Mouse (Mus musculus) liver, embryonic 11.5 days (tissue): ENCODE results near the gene Epn1. TPM values are rescaled to one million over a fixed set of nuclear protein-coding genes. Genes with fewer than 3 reads are reported as not detected.

Experiments
- ATAC-seq: fragments of 200-750 bp; cut with Nextera tagmentation; replicated peaks from 2 replicates; pipeline ENCODE4 v1.8.0; 2017; ENCODE audit warnings: moderate number of reproducible peaks, mild to moderate bottlenecking, moderate TSS enrichment, moderate library complexity; ENCODE audit not compliant: low FRiP score
- DNase-seq: peaks from one replicate; pipeline ENCODE4 v3.0.0-alpha.2; 2017; ENCODE audit warnings: low spot score
- H3K27ac ChIP-seq: fragments of 300-500 bp; sonication (generic); 2 replicates; pipeline ENCODE4 v1.5.1; 2014; ENCODE audit warnings: mild to moderate bottlenecking, low read depth, low read length, control low read depth
- H3K27me3 ChIP-seq: fragments of 300-500 bp; sonication (generic); replicated peaks from 2 replicates; pipeline ENCODE4 v1.6.1; 2014; ENCODE audit warnings: low read length, mixed read lengths; ENCODE audit not compliant: control insufficient read depth, insufficient read depth
- H3K36me3 ChIP-seq: fragments of 300-500 bp; sonication (generic); 2 replicates; pipeline ENCODE4 v1.6.1; 2014; ENCODE audit warnings: mild to moderate bottlenecking, low read length, moderate library complexity, mixed read lengths; ENCODE audit not compliant: control insufficient read depth, insufficient read depth
- H3K4me1 ChIP-seq: fragments of 300-500 bp; sonication (generic); replicated peaks from 2 replicates; pipeline ENCODE4 v1.6.1; 2014; ENCODE audit warnings: low read length, mixed read lengths; ENCODE audit not compliant: control insufficient read depth, insufficient read depth
- H3K4me2 ChIP-seq: fragments of 300-500 bp; sonication (generic); 2 replicates; pipeline ENCODE4 v1.6.1; 2014; ENCODE audit warnings: mild to moderate bottlenecking, control low read depth, moderate library complexity
- H3K4me3 ChIP-seq: fragments of 300-500 bp; sonication (generic); 2 replicates; pipeline ENCODE4 v1.5.1; 2014; ENCODE audit warnings: low read depth, low read length, control low read depth
- H3K9ac ChIP-seq: fragments of 300-500 bp; sonication (generic); 2 replicates; pipeline ENCODE4 v1.6.1; 2014; ENCODE audit warnings: low read depth, low read length, control low read depth
- H3K9me3 ChIP-seq: fragments of 300-500 bp; sonication (generic); 2 replicates; pipeline ENCODE4 v1.6.1; 2016; ENCODE audit warnings: low read length, inconsistent platforms, mixed read lengths; ENCODE audit not compliant: control insufficient read depth
- WGBS: fragments of 180-500 bp; shearing (Covaris S2); extraction: QIAGEN DNeasy Blood & Tissue Kit; methylation state at CpG from one replicate; pipeline ENCODE4 v1.1.7; 2014; 5-methylcytosine and 5-hydroxymethylcytosine counted together
- polyA plus RNA-seq: library from polyadenylated mRNA; unstranded; fragments of >200 nt; fragmentation: Nextera tagmentation; extraction: Ambion mirVana; gene quantifications from 2 replicates; pipeline ENCODE4 v1.2.1, GENCODE M21; 2014

Epn1 gene
- polyA plus RNA-seq, 1 experiment from 2014 or later = 88.9 TPM

DNA sequence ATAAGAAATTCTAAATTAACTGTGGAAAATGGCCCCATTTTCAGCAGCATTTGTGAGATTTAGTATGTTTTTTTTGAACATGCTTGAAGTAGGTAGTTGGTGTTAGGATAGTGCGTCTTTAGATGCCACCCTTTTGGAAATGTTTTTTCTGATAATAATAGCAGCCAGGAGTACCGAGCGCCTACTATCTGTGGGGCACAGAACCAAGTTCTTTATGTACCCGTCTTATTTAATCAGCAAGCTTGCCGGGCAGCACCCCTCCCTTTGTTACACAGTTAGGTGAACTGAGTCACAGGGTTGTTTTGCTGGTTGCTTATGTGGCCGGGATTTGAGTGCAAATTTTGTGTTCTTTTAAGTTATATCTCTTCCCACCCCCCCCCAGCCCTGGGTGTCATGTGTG is 1.2 kb downstream of the Epn1 start:
- peak; percentile 48 for ATAC-seq
- Histone ChIP-seq H3K4me2 (peak overlapping the region; percentile 75), H3K9ac (peak overlapping the region; percentile 87), H3K9me3 (no peaks in the 10 kb centered on the region), H3K27me3 (no peaks in the 10 kb centered on the region), H3K4me1 (peaks cover 22% of the 10 kb centered on the region), H3K4me3 (peak overlapping the region; percentile 83), H3K27ac (peak overlapping the region; percentile 89), H3K36me3 (peaks cover 40% of the 10 kb centered on the region)
- no peak for DNase-seq
- WGBS = 41% methylated on average over 6 of the region's 6 CpGs

DNA sequence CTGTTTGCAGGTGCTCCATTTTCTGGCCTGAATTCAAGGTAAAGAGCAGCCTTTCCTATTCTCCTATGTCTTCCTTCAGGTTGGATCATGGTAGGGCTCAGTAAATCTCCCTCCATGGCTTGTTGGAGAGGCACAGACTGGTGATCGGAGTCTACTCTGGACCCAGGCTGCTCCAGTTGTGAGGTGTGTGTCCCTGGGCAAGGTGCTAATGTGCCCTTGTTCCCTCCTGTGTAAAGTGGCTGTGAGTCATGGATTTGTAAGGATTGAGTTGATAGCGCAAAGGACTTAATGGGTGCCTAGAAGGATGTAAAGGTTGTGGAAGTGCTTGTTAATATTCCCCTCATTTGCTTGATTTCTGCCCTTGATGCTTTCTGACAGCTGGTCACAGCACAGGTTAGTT is 1.9 kb downstream of the Epn1 start:
- 89% methylated on average over 2 of the region's 2 CpGs for WGBS
- Histone ChIP-seq H3K9ac (peak overlapping the region; percentile 87), H3K4me2 (peak overlapping the region; percentile 75), H3K4me3 (peak overlapping the region; percentile 83), H3K36me3 (peaks cover 36% of the 10 kb centered on the region), H3K9me3 (no peaks in the 10 kb centered on the region), H3K27me3 (no peaks in the 10 kb centered on the region), H3K27ac (peak overlapping the region; percentile 89), H3K4me1 (peaks cover 19% of the 10 kb centered on the region)
- ATAC-seq (no peak), DNase-seq (no peak)

DNA sequence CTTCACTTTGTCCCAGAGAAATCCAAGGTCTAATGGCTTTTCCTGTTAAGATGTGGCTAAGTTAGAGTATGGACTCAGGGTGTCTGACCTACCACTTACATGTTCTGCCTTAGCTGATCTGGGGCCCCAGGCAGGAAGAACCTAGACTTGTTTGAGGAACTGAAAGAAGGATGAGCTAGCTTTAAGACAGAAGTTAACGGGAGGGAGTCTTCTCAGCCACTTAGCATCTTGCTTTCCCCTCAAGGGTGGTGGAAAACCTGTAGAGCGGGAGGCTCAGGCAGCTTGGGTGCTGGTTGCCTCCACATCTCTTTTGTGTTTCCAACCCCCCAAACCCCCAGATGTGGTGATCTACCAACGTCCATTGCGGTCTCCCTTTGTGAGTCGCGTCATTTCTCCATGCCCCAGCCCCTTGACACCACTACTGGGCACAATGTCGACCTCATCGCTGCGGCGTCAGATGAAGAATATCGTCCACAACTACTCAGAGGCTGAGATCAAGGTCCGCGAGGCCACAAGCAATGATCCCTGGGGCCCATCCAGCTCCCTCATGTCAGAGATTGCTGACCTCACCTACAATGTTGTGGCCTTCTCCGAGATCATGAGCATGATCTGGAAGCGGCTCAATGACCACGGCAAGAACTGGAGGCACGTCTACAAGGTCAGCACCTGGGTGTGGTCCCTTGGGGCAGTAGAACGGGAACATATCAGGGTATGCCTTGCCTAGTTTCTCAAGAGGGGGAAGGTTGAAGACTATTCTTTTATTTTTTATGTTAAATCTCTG is 3.5 kb downstream of the Epn1 start:
- Histone ChIP-seq H3K9me3 (no peaks in the 10 kb centered on the region), H3K27ac (no peak overlapping the region), H3K4me2 (peak overlapping the region; percentile 39; the same call in 1 of the 2 replicates), H3K9ac (no peak overlapping the region), H3K4me1 (peaks cover 16% of the 10 kb centered on the region), H3K4me3 (no peak overlapping the region), H3K36me3 (peaks cover 37% of the 10 kb centered on the region), H3K27me3 (no peaks in the 10 kb centered on the region)
- ATAC-seq = no peak
- no peak for DNase-seq
- 88% methylated on average over 18 of the region's 18 CpGs for WGBS

DNA sequence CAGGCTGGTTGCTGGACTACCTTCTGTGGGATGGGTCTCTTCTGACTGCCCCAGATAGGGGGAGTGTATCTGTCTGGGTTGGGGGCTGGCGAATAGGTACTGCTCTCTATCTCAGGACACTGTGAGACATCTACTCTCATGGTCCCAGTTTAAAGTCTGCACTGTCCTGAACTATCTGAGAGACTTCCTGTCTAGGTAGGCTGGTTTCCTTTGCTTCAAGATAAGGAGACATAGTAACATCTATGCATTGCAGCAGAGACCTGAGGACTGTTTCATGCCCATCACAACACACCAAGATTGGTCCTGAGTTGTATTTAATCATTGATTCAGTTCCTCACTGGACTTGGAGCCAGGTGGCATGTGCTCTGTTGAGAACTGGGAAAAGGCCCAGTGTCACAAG is 5.5 kb downstream of the Epn1 start:
- Histone ChIP-seq H3K4me3 (no peak overlapping the region), H3K9me3 (no peaks in the 10 kb centered on the region), H3K36me3 (peaks cover 46% of the 10 kb centered on the region), H3K4me1 (peaks cover 16% of the 10 kb centered on the region), H3K27me3 (no peaks in the 10 kb centered on the region), H3K4me2 (no peak overlapping the region), H3K9ac (no peak overlapping the region), H3K27ac (no peak overlapping the region)
- 67% methylated on average over 1 of the region's 1 CpGs for WGBS
- DNase-seq (no peak), ATAC-seq (no peak)

DNA sequence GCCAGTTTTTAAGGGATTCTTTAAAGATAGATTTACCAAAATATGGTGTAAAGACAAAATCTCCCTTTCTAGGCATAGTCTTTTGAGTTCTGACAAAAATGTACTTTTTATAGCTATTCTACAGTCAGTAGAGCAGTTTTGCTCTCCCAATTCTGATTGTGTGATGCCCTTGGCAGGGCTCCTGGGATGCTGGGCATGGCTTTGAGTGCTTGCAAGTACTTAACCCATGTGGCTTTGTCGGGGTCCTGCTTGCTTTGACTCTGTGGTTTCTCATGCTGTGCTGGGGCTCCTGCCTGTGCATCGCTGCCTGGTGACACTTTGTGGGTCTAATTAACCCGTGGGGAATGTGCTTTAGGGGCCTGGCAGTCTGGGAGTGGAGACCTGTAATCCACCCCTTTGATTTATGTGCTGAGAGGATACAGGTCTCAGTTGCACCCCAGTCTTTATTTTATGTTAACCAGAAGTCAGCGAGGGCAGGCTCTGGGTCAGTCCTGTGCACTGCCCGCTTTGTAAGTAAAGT is 6.9 kb downstream of the Epn1 start:
- peaks cover 16% of the 10 kb centered on the region for H3K4me1 ChIP-seq
- WGBS = 84% methylated on average over 5 of the region's 5 CpGs

DNA sequence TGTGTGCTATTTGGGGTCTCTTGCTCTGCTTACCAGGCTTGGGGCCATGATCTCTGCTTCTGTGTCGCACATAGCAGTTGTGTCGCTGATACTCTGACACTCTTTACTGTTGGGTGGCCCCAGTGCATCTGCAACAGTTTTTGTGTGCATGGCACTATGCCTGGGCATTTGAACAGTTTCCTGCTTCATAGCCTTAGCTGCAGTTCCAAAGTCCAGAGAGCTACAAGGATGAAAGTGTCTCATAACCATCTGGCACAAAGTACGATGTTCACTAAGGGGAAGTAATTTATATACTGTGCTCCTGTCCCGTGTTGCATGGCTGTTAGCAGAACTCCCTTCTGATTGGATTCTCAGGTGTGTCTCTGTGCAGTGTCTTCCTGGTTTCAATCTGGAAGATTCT is 7.9 kb downstream of the Epn1 start:
- no peak for ATAC-seq
- no peak overlapping the region for H3K27ac ChIP-seq
- no peaks in the 10 kb centered on the region for H3K9me3 ChIP-seq
- H3K4me2 ChIP-seq = no peak overlapping the region
- H3K36me3 ChIP-seq = peaks cover 65% of the 10 kb centered on the region
- H3K4me3 ChIP-seq = no peak overlapping the region
- 83% methylated on average over 4 of the region's 4 CpGs for WGBS
- no peaks in the 10 kb centered on the region for H3K27me3 ChIP-seq
- peaks cover 12% of the 10 kb centered on the region for H3K4me1 ChIP-seq
- no peak overlapping the region for H3K9ac ChIP-seq
- no peak for DNase-seq

More for the DNA sequence above, 6.9 kb downstream of the Epn1 start:
- H3K9ac ChIP-seq = no peak overlapping the region
- no peak overlapping the region for H3K4me3 ChIP-seq
- H3K9me3 ChIP-seq = no peaks in the 10 kb centered on the region
- no peaks in the 10 kb centered on the region for H3K27me3 ChIP-seq
- no peak overlapping the region for H3K4me2 ChIP-seq
- ATAC-seq (no peak), DNase-seq (no peak)
- no peak overlapping the region for H3K27ac ChIP-seq
- peaks cover 59% of the 10 kb centered on the region for H3K36me3 ChIP-seq

DNA sequence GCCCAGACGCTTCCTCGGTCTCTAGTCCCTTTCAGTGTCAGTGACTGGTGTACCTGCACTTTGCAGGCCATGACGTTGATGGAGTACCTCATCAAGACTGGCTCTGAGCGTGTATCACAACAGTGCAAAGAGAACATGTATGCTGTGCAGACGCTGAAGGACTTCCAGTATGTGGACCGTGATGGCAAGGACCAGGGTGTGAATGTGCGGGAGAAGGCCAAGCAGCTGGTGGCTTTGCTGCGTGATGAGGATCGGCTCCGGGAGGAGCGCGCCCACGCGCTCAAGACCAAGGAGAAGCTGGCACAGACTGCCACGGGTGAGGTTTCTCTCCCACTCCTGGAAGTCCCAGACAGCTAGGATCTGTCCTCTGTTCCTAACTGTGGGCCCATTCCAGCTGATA is 9.8 kb downstream of the Epn1 start:
- 91% methylated on average over 15 of the region's 15 CpGs for WGBS
- Histone ChIP-seq H3K4me2 (no peak overlapping the region), H3K36me3 (peaks cover 74% of the 10 kb centered on the region), H3K4me3 (no peak overlapping the region), H3K27ac (no peak overlapping the region), H3K4me1 (0 out of 2 replicates have a peak, but pooled peaks cover 4% of the 10 kb centered on the region), H3K9me3 (no peaks in the 10 kb centered on the region), H3K9ac (no peak overlapping the region), H3K27me3 (no peaks in the 10 kb centered on the region)
- DNase-seq (no peak), ATAC-seq (no peak)

DNA sequence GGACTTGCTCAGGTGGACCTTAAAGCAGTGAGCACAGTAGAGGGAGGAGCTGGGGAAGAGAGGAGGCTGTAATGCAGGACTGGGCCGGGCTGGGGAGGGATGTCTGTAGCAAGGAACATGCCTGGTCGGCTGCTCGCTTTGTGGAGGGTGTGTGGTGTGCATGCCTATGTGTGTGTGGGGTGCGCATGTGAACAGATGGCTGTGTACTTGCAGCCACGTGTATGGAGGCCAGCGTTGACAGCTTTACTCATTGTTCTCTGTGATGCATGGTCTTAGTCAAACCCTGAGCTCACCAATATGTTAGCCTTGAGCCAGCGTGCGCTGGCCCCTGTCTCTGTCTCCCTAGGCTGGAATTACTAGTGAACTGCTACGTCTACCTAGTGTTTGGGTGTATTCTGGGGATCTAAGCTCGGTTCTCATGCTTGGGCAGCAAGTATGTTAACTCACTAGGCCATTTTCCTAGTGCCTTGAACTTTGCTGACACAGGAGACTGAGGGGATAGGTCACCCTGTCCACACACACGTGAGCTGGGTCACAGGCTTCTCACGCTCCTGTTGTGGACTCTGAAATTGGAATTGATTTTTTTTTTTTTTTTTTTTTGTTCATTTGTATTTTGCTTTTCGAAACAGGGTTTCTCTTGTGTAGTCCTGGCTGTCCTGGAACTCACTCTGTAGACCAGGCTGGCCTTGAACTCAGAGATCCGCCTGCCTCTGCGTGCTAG is 11.1 kb downstream of the Epn1 start:
- ATAC-seq = no peak
- WGBS = 92% methylated on average over 15 of the region's 15 CpGs
- H3K9ac ChIP-seq = no peak overlapping the region

More for the DNA sequence above, 11.1 kb downstream of the Epn1 start:
- no peak for DNase-seq
- Histone ChIP-seq H3K27ac (no peak overlapping the region), H3K36me3 (peaks cover 76% of the 10 kb centered on the region), H3K9me3 (no peaks in the 10 kb centered on the region), H3K4me1 (0 out of 2 replicates have a peak, but pooled peaks cover 2% of the 10 kb centered on the region), H3K4me3 (no peak overlapping the region), H3K4me2 (no peak overlapping the region), H3K27me3 (no peaks in the 10 kb centered on the region)
